Mouse (Mus musculus) embryonic facial prominence, embryonic 15.5 days (tissue): ENCODE data around the gene Zbtb16. TPM values are rescaled to one million over a fixed set of nuclear protein-coding genes. Genes with fewer than 3 reads are reported as not detected.
A peak's percentile ranks its signal among the peaks of the same experiment; 100 is the strongest.

Source experiments
- ATAC-seq: fragments of 200-750 bp; cut with Nextera tagmentation; 2 replicates; pipeline ENCODE4 v1.8.0; 2017; ENCODE audit warnings: low read depth, moderate TSS enrichment; ENCODE audit not compliant: insufficient number of reproducible peaks, low FRiP score, low TSS enrichment
- H3K27ac ChIP-seq: fragments of 300-500 bp; sonication (generic); replicated peaks from 2 replicates; pipeline ENCODE4 v1.5.1; 2015; ENCODE audit warnings: mild to moderate bottlenecking, inconsistent platforms
- H3K27me3 ChIP-seq: fragments of 300-500 bp; sonication (generic); 2 replicates; pipeline ENCODE4 v1.6.1; 2015; ENCODE audit warnings: inconsistent platforms
- H3K36me3 ChIP-seq: fragments of 300-500 bp; sonication (generic); 2 replicates; pipeline ENCODE4 v1.6.1; 2015; ENCODE audit warnings: mild to moderate bottlenecking, inconsistent platforms
- H3K4me1 ChIP-seq: fragments of 300-500 bp; sonication (generic); 2 replicates; pipeline ENCODE4 v1.6.1; 2015; ENCODE audit warnings: inconsistent platforms
- H3K4me2 ChIP-seq: fragments of 300-500 bp; sonication (generic); replicated peaks from 2 replicates; pipeline ENCODE4 v1.6.1; 2015; ENCODE audit warnings: mild to moderate bottlenecking, inconsistent platforms
- H3K4me3 ChIP-seq: fragments of 300-500 bp; sonication (generic); replicated peaks from 2 replicates; pipeline ENCODE4 v1.5.1; 2015; ENCODE audit warnings: mild to moderate bottlenecking, inconsistent platforms
- H3K9ac ChIP-seq: fragments of 300-500 bp; sonication (generic); 2 replicates; pipeline ENCODE4 v1.6.1; 2015; ENCODE audit warnings: inconsistent platforms
- H3K9me3 ChIP-seq: fragments of 300-500 bp; sonication (generic); replicated peaks from 2 replicates; pipeline ENCODE4 v1.6.1; 2016; ENCODE audit warnings: inconsistent platforms
- whole genome bisulfite sequencing: fragments of 180-500 bp; shearing (Covaris S2); methylation state at CpG from one replicate; pipeline ENCODE4 v1.1.7; 2015; 5-methylcytosine and 5-hydroxymethylcytosine counted together
- polyA plus RNA-seq: library from polyadenylated mRNA; unstranded; fragments of >200 nt; fragmentation: Nextera tagmentation; extraction: Ambion mirVana; gene quantifications from 2 replicates; pipeline ENCODE4 v1.2.1, GENCODE M21; 2015

Zbtb16 gene
- polyA plus RNA-seq, 1 experiment from 2014 or later: 10.0 TPM

GRCm38 (mm10) chr9:48733817-48734544 is 102.0 kb downstream of the Zbtb16 start:
- no peaks in the 10 kb centered on the region for H3K9me3 ChIP-seq
- peak overlapping the region; percentile 55; the same call in 1 of the 2 replicates for H3K27ac ChIP-seq
- WGBS: 25% methylated on average over 13 of the region's 13 CpGs
- peaks cover 67% of the 10 kb centered on the region for H3K4me1 ChIP-seq
- H3K4me3 ChIP-seq: no peak overlapping the region
- H3K27me3 ChIP-seq: peaks cover 31% of the 10 kb centered on the region
- 0 out of 2 replicates have a peak overlapping the region, but pooled peaks have one; percentile 19 for H3K4me2 ChIP-seq
- H3K36me3 ChIP-seq: no peaks in the 10 kb centered on the region
- no peak overlapping the region for H3K9ac ChIP-seq
- ATAC-seq: no peak

GRCm38 (mm10) chr9:48733083-48733482 is 102.9 kb downstream of the Zbtb16 start:
- Histone ChIP-seq H3K27ac (peak overlapping the region; percentile 55; the same call in 1 of the 2 replicates), H3K4me2 (no peak overlapping the region), H3K27me3 (peaks cover 31% of the 10 kb centered on the region), H3K36me3 (no peaks in the 10 kb centered on the region), H3K4me1 (peaks cover 68% of the 10 kb centered on the region), H3K9me3 (no peaks in the 10 kb centered on the region), H3K9ac (no peak overlapping the region), H3K4me3 (no peak overlapping the region)
- no peak for ATAC-seq
- WGBS: 39% methylated on average over 6 of the region's 6 CpGs

- no peak for ATAC-seq
- no peak overlapping the region for H3K27ac ChIP-seq
- H3K4me3 ChIP-seq: no peak overlapping the region
- H3K9ac ChIP-seq: no peak overlapping the region
- H3K4me2 ChIP-seq: no peak overlapping the region
- H3K36me3 ChIP-seq: no peaks in the 10 kb centered on the region
- no peaks in the 10 kb centered on the region for H3K9me3 ChIP-seq
- WGBS: 85% methylated on average over 8 of the region's 8 CpGs
- H3K4me1 ChIP-seq: peaks cover 61% of the 10 kb centered on the region
- peaks cover 31% of the 10 kb centered on the region for H3K27me3 ChIP-seq
Measured at GRCm38 (mm10) chr9:48731651-48732536, 104.1 kb downstream of the Zbtb16 start.

- ATAC-seq: no peak
- H3K9me3 ChIP-seq: no peaks in the 10 kb centered on the region
- 82% methylated on average over 10 of the region's 10 CpGs for WGBS
- peaks cover 31% of the 10 kb centered on the region for H3K27me3 ChIP-seq
- no peak overlapping the region for H3K4me3 ChIP-seq
- no peak overlapping the region for H3K9ac ChIP-seq
- H3K36me3 ChIP-seq: no peaks in the 10 kb centered on the region
- H3K4me2 ChIP-seq: no peak overlapping the region
- H3K27ac ChIP-seq: no peak overlapping the region
- H3K4me1 ChIP-seq: peaks cover 50% of the 10 kb centered on the region
Measured at GRCm38 (mm10) chr9:48730446-48730979, 105.5 kb downstream of the Zbtb16 start.

- Histone ChIP-seq H3K4me3 (no peak overlapping the region), H3K4me1 (peaks cover 39% of the 10 kb centered on the region), H3K4me2 (no peak overlapping the region), H3K36me3 (no peaks in the 10 kb centered on the region), H3K27me3 (peaks cover 20% of the 10 kb centered on the region), H3K27ac (no peak overlapping the region), H3K9ac (no peak overlapping the region), H3K9me3 (no peaks in the 10 kb centered on the region)
- 62% methylated on average over 3 of the region's 3 CpGs for WGBS
- ATAC-seq: no peak
Measured at GRCm38 (mm10) chr9:48729471-48729870, 106.6 kb downstream of the Zbtb16 start.

- WGBS: 45% methylated on average over 13 of the region's 13 CpGs
- Histone ChIP-seq H3K9ac (no peak overlapping the region), H3K27me3 (peaks cover 20% of the 10 kb centered on the region), H3K36me3 (no peaks in the 10 kb centered on the region), H3K27ac (no peak overlapping the region), H3K4me2 (no peak overlapping the region), H3K4me3 (no peak overlapping the region), H3K4me1 (peaks cover 36% of the 10 kb centered on the region), H3K9me3 (no peaks in the 10 kb centered on the region)
- ATAC-seq: no peak
Measured at GRCm38 (mm10) chr9:48728731-48729123, 107.3 kb downstream of the Zbtb16 start.

GRCm38 (mm10) chr9:48728083-48728730 is 107.8 kb downstream of the Zbtb16 start:
- H3K9me3 ChIP-seq: no peaks in the 10 kb centered on the region
- H3K36me3 ChIP-seq: no peaks in the 10 kb centered on the region
- no peak overlapping the region for H3K4me2 ChIP-seq
- ATAC-seq: no peak
- H3K4me1 ChIP-seq: peaks cover 33% of the 10 kb centered on the region
- peaks cover 20% of the 10 kb centered on the region for H3K27me3 ChIP-seq
- no peak overlapping the region for H3K4me3 ChIP-seq
- H3K27ac ChIP-seq: no peak overlapping the region
- WGBS: 25% methylated on average over 10 of the region's 10 CpGs
- H3K9ac ChIP-seq: no peak overlapping the region

GRCm38 (mm10) chr9:48726341-48726740 is 109.7 kb downstream of the Zbtb16 start:
- no peak overlapping the region for H3K9ac ChIP-seq

GRCm38 (mm10) chr9:48725918-48726317 is 110.1 kb downstream of the Zbtb16 start:
- no peak overlapping the region for H3K27ac ChIP-seq
- H3K36me3 ChIP-seq: no peaks in the 10 kb centered on the region
- peaks cover 4% of the 10 kb centered on the region; the same call in 1 of the 2 replicates for H3K27me3 ChIP-seq
- peaks cover 27% of the 10 kb centered on the region for H3K4me1 ChIP-seq
- H3K4me3 ChIP-seq: no peak overlapping the region
- no peaks in the 10 kb centered on the region for H3K9me3 ChIP-seq
- no peak for ATAC-seq
- WGBS: 78% methylated on average over 4 of the region's 4 CpGs
- H3K4me2 ChIP-seq: no peak overlapping the region
- H3K9ac ChIP-seq: no peak overlapping the region

More at GRCm38 (mm10) chr9:48726341-48726740, 109.7 kb downstream of the Zbtb16 start:
- H3K4me3 ChIP-seq: no peak overlapping the region
- no peak overlapping the region for H3K4me2 ChIP-seq
- 85% methylated on average over 8 of the region's 8 CpGs for WGBS
- peaks cover 8% of the 10 kb centered on the region for H3K27me3 ChIP-seq
- no peaks in the 10 kb centered on the region for H3K36me3 ChIP-seq
- H3K4me1 ChIP-seq: peaks cover 27% of the 10 kb centered on the region
- H3K9me3 ChIP-seq: no peaks in the 10 kb centered on the region
- H3K27ac ChIP-seq: no peak overlapping the region
- ATAC-seq: no peak

GRCm38 (mm10) chr9:48725161-48725560 is 110.9 kb downstream of the Zbtb16 start:
- Histone ChIP-seq H3K27me3 (no peaks in the 10 kb centered on the region), H3K4me1 (peaks cover 27% of the 10 kb centered on the region), H3K4me2 (no peak overlapping the region), H3K9ac (no peak overlapping the region), H3K36me3 (no peaks in the 10 kb centered on the region), H3K9me3 (no peaks in the 10 kb centered on the region), H3K27ac (no peak overlapping the region), H3K4me3 (no peak overlapping the region)
- no peak for ATAC-seq
- 88% methylated on average over 6 of the region's 6 CpGs for WGBS

- Histone ChIP-seq H3K27me3 (no peaks in the 10 kb centered on the region), H3K4me3 (no peak overlapping the region), H3K9ac (no peak overlapping the region), H3K4me2 (no peak overlapping the region), H3K36me3 (no peaks in the 10 kb centered on the region), H3K27ac (no peak overlapping the region), H3K9me3 (no peaks in the 10 kb centered on the region), H3K4me1 (peaks cover 27% of the 10 kb centered on the region)
- 62% methylated on average over 3 of the region's 3 CpGs for WGBS
- no peak for ATAC-seq
Measured at GRCm38 (mm10) chr9:48724733-48725132, 111.3 kb downstream of the Zbtb16 start.
